ENCODE assay signal across 9 mouse cellular contexts in genomic region chr19:41071500-41071899, GRCm38 (mm10). TPM values are rescaled to one million over a fixed set of nuclear protein-coding genes. Genes with fewer than 3 reads are reported as not detected.
DNase-seq lines count a peak whose midpoint lies in the region; ATAC-seq and TF ChIP-seq lines count a peak whose summit lies in the region.
"Had no signal": no experiment of that assay in that cellular context is flagged by ENCODE, and none has a peak within 500 bp of the region (broad histone marks: within the 10 kb centered on the region; RNA-seq: fewer than 3 reads in every experiment).

No protein-coding gene starts in this region.

- intact Hi-C loops in left cerebral cortex, adult 2 months (cut with DNase I) = no loop called here

- ATAC-seq in heart, embryonic 12.5 days (ENCODE audit: insufficient number of reproducible peaks, low FRiP score) = no peak; the same call in 1 of the 2 replicates
- peak; percentile 69; the same call in 1 of the 2 replicates for ATAC-seq in forebrain, embryonic 13.5 days
- ATAC-seq in hindbrain, embryonic 14.5 days (ENCODE audit: low FRiP score) = peak; percentile 46; the same call in 1 of the 2 replicates
- ATAC-seq in midbrain, embryonic 12.5 days (ENCODE audit: low FRiP score, low read depth) = 0 out of 2 replicates have a peak, but pooled peaks have one; percentile 30

- no peaks in the 10 kb centered on the region for H3K36me3 ChIP-seq in heart, embryonic 12.5 days
- no peaks in the 10 kb centered on the region for H3K36me3 ChIP-seq in forebrain, embryonic 13.5 days (ENCODE audit: poor library complexity, severe bottlenecking)
- H3K36me3 ChIP-seq in hindbrain, embryonic 14.5 days (replicated peaks; ENCODE audit: control insufficient read depth, insufficient read depth) = no peaks in the 10 kb centered on the region
- no peaks in the 10 kb centered on the region for H3K36me3 ChIP-seq in midbrain, embryonic 12.5 days
- H3K36me3 ChIP-seq: stomach, embryonic 15.5 days had no signal

- 7% methylated on average over 8 of the region's 8 CpGs for WGBS in heart, embryonic 12.5 days
- WGBS in forebrain, embryonic 13.5 days = 8% methylated on average over 8 of the region's 8 CpGs
- WGBS in hindbrain, embryonic 14.5 days = 3% methylated on average over 8 of the region's 8 CpGs
- 8% methylated on average over 8 of the region's 8 CpGs for WGBS in midbrain, embryonic 12.5 days

- 0 out of 2 replicates have a peak, but pooled peaks cover 8% of the 10 kb centered on the region for H3K27me3 ChIP-seq in heart, embryonic 12.5 days (replicated peaks)
- H3K27me3 ChIP-seq in forebrain, embryonic 13.5 days = no peaks in the 10 kb centered on the region
- H3K27me3 ChIP-seq in hindbrain, embryonic 14.5 days (ENCODE audit: control insufficient read depth, insufficient read depth, low read length) = no peaks in the 10 kb centered on the region
- peaks cover 4% of the 10 kb centered on the region; the same call in 1 of the 2 replicates for H3K27me3 ChIP-seq in midbrain, embryonic 12.5 days
- H3K27me3 ChIP-seq: stomach, embryonic 15.5 days had no signal

- no peaks in the 10 kb centered on the region for H3K9me3 ChIP-seq in heart, embryonic 12.5 days (replicated peaks)
- no peaks in the 10 kb centered on the region for H3K9me3 ChIP-seq in forebrain, embryonic 13.5 days (replicated peaks)
- H3K9me3 ChIP-seq in hindbrain, embryonic 14.5 days (ENCODE audit: control insufficient read depth, low read length) = no peaks in the 10 kb centered on the region
- H3K9me3 ChIP-seq in midbrain, embryonic 12.5 days = no peaks in the 10 kb centered on the region
- H3K9me3 ChIP-seq: stomach, embryonic 15.5 days had no signal

- no peak overlapping the region for H3K4me3 ChIP-seq in heart, embryonic 12.5 days
- no peak overlapping the region for H3K4me3 ChIP-seq in forebrain, embryonic 13.5 days
- H3K4me3 ChIP-seq in hindbrain, embryonic 14.5 days (replicated peaks; ENCODE audit: low read length) = no peak overlapping the region
- H3K4me3 ChIP-seq in left cerebral cortex, adult 2 months = no peak overlapping the region
- no peak overlapping the region for H3K4me3 ChIP-seq in midbrain, embryonic 12.5 days
- H3K4me3 ChIP-seq: stomach, embryonic 15.5 days had no signal

- no peak overlapping the region for H3K4me2 ChIP-seq in heart, embryonic 12.5 days
- no peak overlapping the region for H3K4me2 ChIP-seq in forebrain, embryonic 13.5 days
- H3K4me2 ChIP-seq in hindbrain, embryonic 14.5 days (replicated peaks) = no peak overlapping the region
- H3K4me2 ChIP-seq in midbrain, embryonic 12.5 days (replicated peaks) = no peak overlapping the region
- H3K4me2 ChIP-seq: stomach, embryonic 15.5 days had no signal

- no peak overlapping the region for H3K27ac ChIP-seq in heart, embryonic 12.5 days (ENCODE audit: poor library complexity, severe bottlenecking)
- no peak overlapping the region for H3K27ac ChIP-seq in forebrain, embryonic 13.5 days
- H3K27ac ChIP-seq in hindbrain, embryonic 14.5 days = no peak overlapping the region
- H3K27ac ChIP-seq in left cerebral cortex, adult 2 months = no peak overlapping the region
- H3K27ac ChIP-seq in midbrain, embryonic 12.5 days (replicated peaks) = no peak overlapping the region
- H3K27ac ChIP-seq: stomach, embryonic 15.5 days had no signal

- no peaks in the 10 kb centered on the region for H3K4me1 ChIP-seq in heart, embryonic 12.5 days (replicated peaks)
- no peaks in the 10 kb centered on the region for H3K4me1 ChIP-seq in forebrain, embryonic 13.5 days
- no peaks in the 10 kb centered on the region for H3K4me1 ChIP-seq in hindbrain, embryonic 14.5 days (replicated peaks; ENCODE audit: control insufficient read depth, insufficient read depth, low read length)
- H3K4me1 ChIP-seq in midbrain, embryonic 12.5 days = no peaks in the 10 kb centered on the region
- H3K4me1 ChIP-seq: stomach, embryonic 15.5 days had no signal

- no peak overlapping the region for H3K9ac ChIP-seq in heart, embryonic 12.5 days
- H3K9ac ChIP-seq in forebrain, embryonic 13.5 days = no peak overlapping the region
- no peak overlapping the region for H3K9ac ChIP-seq in hindbrain, embryonic 14.5 days
- no peak overlapping the region for H3K9ac ChIP-seq in midbrain, embryonic 12.5 days (replicated peaks)
- H3K9ac ChIP-seq: stomach, embryonic 15.5 days had no signal

- peak; percentile 95 for DNase-seq in heart, adult 11 months
- DNase-seq in c-Kit-positive CD71-negative TER-119-negative erythroid progenitor cells, embryonic 14.5 days (ENCODE audit: low read depth) = peak; percentile 97
- DNase-seq in hindbrain, embryonic 14.5 days (ENCODE audit: low spot score) = peak; percentile 90
- peak; percentile 85 to 93 for DNase-seq in left cerebral cortex, adult 2 months (ENCODE audit: extremely low spot score in 1 of 2, low spot score in 2 of 2)
- DNase-seq in spleen, postnatal 10 days (ENCODE audit: low spot score in 2 of 2) = peak; percentile 78 to 93

- no peak; the same call in none of the 2 replicates for TF ChIP-seq CTCF in left cerebral cortex, adult 2 months (IDR thresholded peaks at IDR 0.05)

RNA-seq across cellular contexts. Expression of gene Opalin, which starts 5.4 kb away (rescaled TPM):
- 0.17 and 0.27 TPM in 2 replicates for polyA plus RNA-seq in heart, embryonic 12.5 days (2016; fragmentation: Nextera tagmentation; extraction: Ambion mirVana)
- polyA plus RNA-seq in forebrain, embryonic 13.5 days (2015; fragmentation: Nextera tagmentation; extraction: Ambion mirVana) = not detected in 2 replicates
- polyA plus RNA-seq in hindbrain, embryonic 14.5 days (2014; fragmentation: Nextera tagmentation; extraction: Ambion mirVana) = not detected in 2 replicates
- total RNA-seq in left cerebral cortex, adult 2 months (2021) = 1 to 10 TPM; 5.7 to 6.3 TPM
- polyA plus RNA-seq in midbrain, embryonic 12.5 days (2016; fragmentation: Nextera tagmentation; extraction: Ambion mirVana) = not detected in 2 replicates
- polyA plus RNA-seq: stomach, embryonic 15.5 days had no signal

RNA-seq across cellular contexts. Expression of gene Dntt, which starts 42.4 kb away (rescaled TPM):
- not detected in 2 replicates for polyA plus RNA-seq in heart, embryonic 12.5 days (2016; fragmentation: Nextera tagmentation; extraction: Ambion mirVana)
- polyA plus RNA-seq in forebrain, embryonic 13.5 days (2015; fragmentation: Nextera tagmentation; extraction: Ambion mirVana) = 0.10 TPM in 1 of 2 replicates, not detected in the other
- 0.13 and 0.21 TPM in 2 replicates for polyA plus RNA-seq in hindbrain, embryonic 14.5 days (2014; fragmentation: Nextera tagmentation; extraction: Ambion mirVana)
- not detected for total RNA-seq in left cerebral cortex, adult 2 months (2021)
- polyA plus RNA-seq in midbrain, embryonic 12.5 days (2016; fragmentation: Nextera tagmentation; extraction: Ambion mirVana) = 0.09 and 0.26 TPM in 2 replicates
